Mouse (Mus musculus): Measurements from ENCODE around the gene Chd5. TPM values are rescaled to one million over a fixed set of nuclear protein-coding genes. Genes with fewer than 3 reads are reported as not detected.

The Chd5 gene
- polyA plus RNA-seq, 1 experiment from 2014 or later: 20.1 TPM

DNA sequence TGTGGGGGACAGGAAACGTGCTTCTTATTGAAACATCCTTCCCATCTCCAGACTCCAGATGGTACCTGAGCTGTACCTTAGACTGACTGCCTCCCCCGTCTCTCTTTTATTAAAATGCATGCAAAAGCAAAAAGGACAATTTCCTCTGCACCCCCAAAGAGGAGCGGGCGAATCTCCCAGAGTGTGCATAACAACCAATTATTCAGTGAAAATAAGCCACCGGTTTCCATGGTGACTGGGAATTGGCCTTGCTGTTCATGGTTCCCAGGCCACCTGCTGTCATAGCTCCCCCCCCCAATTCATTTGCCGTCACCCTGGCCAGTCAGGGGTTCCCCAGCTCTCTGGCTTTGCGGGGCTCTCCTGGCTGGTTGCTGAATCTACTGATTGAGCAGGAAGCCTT, 26.8 kb downstream of the Chd5 start:
- Histone ChIP-seq H3K9ac (0 out of 2 replicates have a peak overlapping the region, but pooled peaks have one; percentile 30), H3K4me1 (peaks cover 26% of the 10 kb centered on the region), H3K9me3 (replicated peaks) (no peaks in the 10 kb centered on the region), H3K27ac (peak overlapping the region; percentile 62), H3K27me3 (0 out of 2 replicates have a peak, but pooled peaks cover 12% of the 10 kb centered on the region), H3K4me3 (no peak overlapping the region), H3K36me3 (ENCODE audit: poor library complexity, severe bottlenecking) (peaks cover 5% of the 10 kb centered on the region; the same call in 1 of the 2 replicates), H3K4me2 (no peak overlapping the region)
- ATAC-seq: 0 out of 2 replicates have a peak, but pooled peaks have one; percentile 31
- 24% methylated on average over 7 of the region's 7 CpGs for WGBS

GRCm38 (mm10) chr4:152382528-152383252, 44.2 kb downstream of the Chd5 start:
- 84% methylated on average over 17 of the region's 17 CpGs for WGBS
- H3K9me3 ChIP-seq (replicated peaks): no peaks in the 10 kb centered on the region
- H3K9ac ChIP-seq: no peak overlapping the region
- ATAC-seq: no peak
- no peak overlapping the region for H3K4me2 ChIP-seq
- H3K36me3 ChIP-seq (ENCODE audit: poor library complexity, severe bottlenecking): peaks cover 10% of the 10 kb centered on the region; the same call in 1 of the 2 replicates
- no peak overlapping the region for H3K4me3 ChIP-seq
- no peaks in the 10 kb centered on the region for H3K4me1 ChIP-seq
- no peaks in the 10 kb centered on the region for H3K27me3 ChIP-seq
- H3K27ac ChIP-seq: no peak overlapping the region

DNA sequence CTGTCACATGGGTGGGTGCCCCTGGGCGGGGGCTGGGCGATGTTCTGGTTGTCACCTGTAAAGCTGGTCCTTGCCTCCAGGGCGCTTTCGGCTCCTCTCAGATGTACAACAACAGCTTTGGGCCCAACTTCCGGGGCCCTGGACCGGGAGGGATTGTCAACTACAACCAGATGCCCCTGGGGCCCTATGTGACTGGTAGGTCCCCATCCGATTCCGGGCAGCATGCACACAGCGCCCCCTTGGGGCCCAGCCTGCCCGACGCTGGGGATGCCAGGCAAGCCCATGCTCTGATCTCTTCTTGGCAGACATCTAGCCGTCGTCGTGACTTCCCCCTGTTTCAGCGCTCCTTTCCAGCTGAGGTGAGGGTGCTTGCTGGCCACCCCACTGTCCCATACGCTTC, 47.2 kb downstream of the Chd5 start:
- no peak overlapping the region for H3K27ac ChIP-seq
- H3K4me1 ChIP-seq: no peaks in the 10 kb centered on the region
- H3K9ac ChIP-seq: no peak overlapping the region
- 66% methylated on average over 16 of the region's 16 CpGs for WGBS
- H3K9me3 ChIP-seq (replicated peaks): no peaks in the 10 kb centered on the region
- H3K27me3 ChIP-seq: no peaks in the 10 kb centered on the region
- no peak overlapping the region for H3K4me2 ChIP-seq
- ATAC-seq: no peak
- peaks cover 3% of the 10 kb centered on the region; the same call in 1 of the 2 replicates for H3K36me3 ChIP-seq (ENCODE audit: poor library complexity, severe bottlenecking)
- no peak overlapping the region for H3K4me3 ChIP-seq

GRCm38 (mm10) chr4:152392192-152392591, 53.7 kb downstream of the Chd5 start:
- Histone ChIP-seq H3K36me3 (ENCODE audit: poor library complexity, severe bottlenecking) (no peaks in the 10 kb centered on the region), H3K27ac (no peak overlapping the region), H3K27me3 (no peaks in the 10 kb centered on the region), H3K4me2 (no peak overlapping the region), H3K4me3 (no peak overlapping the region), H3K9ac (no peak overlapping the region), H3K9me3 (replicated peaks) (no peaks in the 10 kb centered on the region), H3K4me1 (no peaks in the 10 kb centered on the region)
- ATAC-seq: no peak
- 74% methylated on average over 5 of the region's 5 CpGs for WGBS

GRCm38 (mm10) chr4:152392627-152393026, 54.2 kb downstream of the Chd5 start:
- Histone ChIP-seq H3K36me3 (ENCODE audit: poor library complexity, severe bottlenecking) (no peaks in the 10 kb centered on the region), H3K4me3 (no peak overlapping the region), H3K4me1 (no peaks in the 10 kb centered on the region), H3K9ac (no peak overlapping the region), H3K4me2 (no peak overlapping the region), H3K27me3 (no peaks in the 10 kb centered on the region), H3K27ac (no peak overlapping the region), H3K9me3 (replicated peaks) (no peaks in the 10 kb centered on the region)
- ATAC-seq: no peak
- WGBS: 87% methylated on average over 17 of the region's 17 CpGs

GRCm38 (mm10) chr4:152398926-152399325, 60.5 kb downstream of the Chd5 start:
- 80% methylated on average over 3 of the region's 3 CpGs for WGBS
- H3K4me2 ChIP-seq: no peak overlapping the region
- H3K4me3 ChIP-seq: no peak overlapping the region
- no peaks in the 10 kb centered on the region for H3K27me3 ChIP-seq
- H3K27ac ChIP-seq: no peak overlapping the region
- H3K9ac ChIP-seq: no peak overlapping the region
- no peaks in the 10 kb centered on the region for H3K9me3 ChIP-seq (replicated peaks)
- ATAC-seq: no peak
- peaks cover 3% of the 10 kb centered on the region for H3K4me1 ChIP-seq
- no peaks in the 10 kb centered on the region for H3K36me3 ChIP-seq (ENCODE audit: poor library complexity, severe bottlenecking)

DNA sequence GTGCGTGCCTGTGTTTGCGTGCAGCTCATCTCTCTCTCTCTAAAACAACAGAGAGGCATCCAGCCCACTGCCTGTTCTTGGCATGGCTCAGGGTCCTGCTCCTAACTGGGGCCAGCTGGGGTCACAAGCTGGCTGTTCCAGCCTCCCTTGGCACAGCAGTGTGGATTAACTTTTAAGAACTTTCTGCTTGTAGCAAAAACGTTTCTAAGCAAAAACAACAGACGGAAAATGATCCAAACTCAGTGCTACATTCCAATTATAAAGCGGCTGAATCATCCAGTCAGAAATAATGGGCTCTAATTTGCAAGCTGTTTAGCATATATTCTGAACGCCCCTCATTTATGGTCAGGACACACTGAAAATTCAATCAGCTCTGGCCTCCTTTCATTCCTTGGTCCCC, 66.7 kb downstream of the Chd5 start:
- Histone ChIP-seq H3K9ac (peak overlapping the region; percentile 27; the same call in 1 of the 2 replicates), H3K27ac (peak overlapping the region; percentile 90), H3K36me3 (ENCODE audit: poor library complexity, severe bottlenecking) (no peaks in the 10 kb centered on the region), H3K9me3 (replicated peaks) (no peaks in the 10 kb centered on the region), H3K27me3 (no peaks in the 10 kb centered on the region), H3K4me1 (peaks cover 36% of the 10 kb centered on the region), H3K4me3 (no peak overlapping the region), H3K4me2 (peak overlapping the region; percentile 27; the same call in 1 of the 2 replicates)
- ATAC-seq: peak; percentile 33; the same call in 1 of the 2 replicates
- 34% methylated on average over 6 of the region's 6 CpGs for WGBS

DNA sequence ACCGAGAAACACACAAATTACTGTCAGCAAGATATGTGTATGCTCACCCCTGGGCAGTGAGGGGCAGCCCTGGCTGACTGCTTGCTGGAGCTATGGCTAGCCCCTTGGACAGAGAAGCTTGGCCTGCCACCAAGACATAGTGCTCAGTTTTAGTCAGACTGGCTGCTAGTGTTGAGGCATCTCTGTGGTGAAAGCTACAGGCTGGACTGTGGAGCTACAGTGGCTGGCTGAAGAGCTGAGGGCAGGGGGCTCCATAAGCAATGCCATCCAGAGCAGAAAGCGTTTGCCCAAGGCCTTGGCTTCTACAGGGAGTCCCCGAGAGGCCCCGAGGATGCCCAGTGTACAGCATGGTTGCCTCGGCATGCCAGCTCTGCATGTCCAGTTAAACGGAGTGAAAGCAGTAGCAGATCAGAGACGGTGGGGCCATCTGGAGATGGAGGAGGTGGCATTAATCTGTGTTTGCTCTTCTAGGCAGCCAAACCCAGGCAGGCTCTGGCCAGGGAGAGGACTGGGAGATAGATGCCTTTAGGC, 67.3 kb downstream of the Chd5 start:
- H3K4me2 ChIP-seq: peak overlapping the region; percentile 27
- WGBS: 61% methylated on average over 7 of the region's 7 CpGs
- ATAC-seq: peak; percentile 31; the same call in 1 of the 2 replicates
- H3K4me1 ChIP-seq: peaks cover 36% of the 10 kb centered on the region
- no peaks in the 10 kb centered on the region for H3K27me3 ChIP-seq
- H3K9ac ChIP-seq: peak overlapping the region; percentile 27; the same call in 1 of the 2 replicates
- no peaks in the 10 kb centered on the region for H3K9me3 ChIP-seq (replicated peaks)
- H3K36me3 ChIP-seq (ENCODE audit: poor library complexity, severe bottlenecking): no peaks in the 10 kb centered on the region
- H3K27ac ChIP-seq: peak overlapping the region; percentile 90
- no peak overlapping the region for H3K4me3 ChIP-seq

GRCm38 (mm10) chr4:152406531-152406930, 68.1 kb downstream of the Chd5 start:
- WGBS: 63% methylated on average over 8 of the region's 8 CpGs
- H3K4me2 ChIP-seq: no peak overlapping the region
- peaks cover 36% of the 10 kb centered on the region for H3K4me1 ChIP-seq
- no peaks in the 10 kb centered on the region for H3K9me3 ChIP-seq (replicated peaks)
- no peak overlapping the region for H3K4me3 ChIP-seq
- 0 out of 2 replicates have a peak overlapping the region, but pooled peaks have one; percentile 90 for H3K27ac ChIP-seq
- H3K9ac ChIP-seq: 0 out of 2 replicates have a peak overlapping the region, but pooled peaks have one; percentile 14
- H3K27me3 ChIP-seq: no peaks in the 10 kb centered on the region
- H3K36me3 ChIP-seq (ENCODE audit: poor library complexity, severe bottlenecking): no peaks in the 10 kb centered on the region
- ATAC-seq: no peak

DNA sequence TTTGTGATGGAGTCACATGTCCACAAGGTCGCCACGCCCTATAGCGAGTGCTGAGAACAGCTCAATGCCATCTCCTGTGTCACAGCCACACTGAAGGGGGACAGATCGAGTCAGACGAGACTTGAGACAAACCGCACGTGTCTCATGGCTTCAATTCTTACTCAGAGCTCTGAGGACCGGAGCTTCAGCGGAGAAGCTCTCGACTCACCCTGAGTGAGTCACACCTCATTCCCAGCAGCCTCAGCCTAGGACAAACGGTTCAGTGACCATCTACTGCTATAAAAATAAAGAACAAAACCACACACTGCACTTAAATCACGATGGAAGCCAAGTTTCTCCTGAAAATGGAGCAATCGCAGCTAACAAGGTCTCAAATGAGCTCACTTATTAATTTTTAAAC, 72.5 kb downstream of the Chd5 start:
- H3K9ac ChIP-seq: no peak overlapping the region
- H3K4me2 ChIP-seq: no peak overlapping the region
- WGBS: 83% methylated on average over 13 of the region's 13 CpGs
- H3K4me1 ChIP-seq: peaks cover 21% of the 10 kb centered on the region
- no peak overlapping the region for H3K4me3 ChIP-seq
- ATAC-seq: no peak
- no peak overlapping the region for H3K27ac ChIP-seq
- no peaks in the 10 kb centered on the region for H3K36me3 ChIP-seq (ENCODE audit: poor library complexity, severe bottlenecking)
- no peaks in the 10 kb centered on the region for H3K27me3 ChIP-seq
- H3K9me3 ChIP-seq (replicated peaks): no peaks in the 10 kb centered on the region

- WGBS: 84% methylated on average over 3 of the region's 3 CpGs
- Histone ChIP-seq H3K27me3 (0 out of 2 replicates have a peak, but pooled peaks cover 2% of the 10 kb centered on the region), H3K9ac (no peak overlapping the region), H3K4me3 (no peak overlapping the region), H3K4me1 (peaks cover 8% of the 10 kb centered on the region), H3K4me2 (no peak overlapping the region), H3K36me3 (ENCODE audit: poor library complexity, severe bottlenecking) (no peaks in the 10 kb centered on the region), H3K9me3 (replicated peaks) (no peaks in the 10 kb centered on the region), H3K27ac (no peak overlapping the region)
- no peak for ATAC-seq
Observed at GRCm38 (mm10) chr4:152412524-152413080, 74.2 kb downstream of the Chd5 start.
